Mouse (Mus musculus) cerebral cortex, adult 2 months (tissue): ENCODE results near the gene Ltbp2.

Experiments used
- WGBS: fragments of 180-500 bp; shearing (Covaris S2); methylation state at CpG from one replicate; pipeline ENCODE4 v1.1.7; 2018; 5-methylcytosine and 5-hydroxymethylcytosine counted together

Ltbp2 gene

DNA sequence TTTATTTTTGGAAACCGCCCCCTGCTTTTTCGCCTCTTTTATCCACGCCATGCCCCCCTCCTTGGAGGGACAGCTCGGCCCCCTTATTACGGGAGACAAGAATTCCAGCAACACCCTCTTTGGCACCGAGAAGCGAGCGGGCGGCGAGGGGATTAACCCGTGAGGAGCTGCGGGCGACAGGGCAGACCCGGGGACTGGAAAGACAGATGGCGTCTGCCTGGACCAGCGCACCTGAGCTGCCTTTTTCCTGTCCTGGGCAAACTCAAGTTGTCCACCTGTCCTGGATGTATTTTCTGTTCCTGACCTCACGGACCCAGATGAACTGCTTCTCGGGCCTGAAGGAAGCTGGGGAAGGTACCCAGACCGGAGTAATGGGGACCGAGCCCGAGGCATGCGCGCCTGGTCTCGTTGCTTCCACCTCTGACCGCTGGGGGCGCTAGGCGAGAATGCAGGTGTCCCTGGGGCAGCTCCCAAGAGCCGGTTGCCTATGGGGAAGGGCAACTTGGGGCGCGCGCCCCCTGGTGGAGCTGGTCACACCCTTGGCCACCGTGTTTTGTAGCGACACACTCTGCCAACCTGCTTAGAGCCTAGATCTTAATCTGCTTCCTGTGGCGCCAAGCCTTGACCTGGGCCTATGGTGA is at the start of gene Ltbp2:
TSS of gene Ltbp2 (minus strand) at position 52 of the 641 bp plus-strand sequence.
- 4% methylated on average over 34 of the region's 34 CpGs for WGBS

DNA sequence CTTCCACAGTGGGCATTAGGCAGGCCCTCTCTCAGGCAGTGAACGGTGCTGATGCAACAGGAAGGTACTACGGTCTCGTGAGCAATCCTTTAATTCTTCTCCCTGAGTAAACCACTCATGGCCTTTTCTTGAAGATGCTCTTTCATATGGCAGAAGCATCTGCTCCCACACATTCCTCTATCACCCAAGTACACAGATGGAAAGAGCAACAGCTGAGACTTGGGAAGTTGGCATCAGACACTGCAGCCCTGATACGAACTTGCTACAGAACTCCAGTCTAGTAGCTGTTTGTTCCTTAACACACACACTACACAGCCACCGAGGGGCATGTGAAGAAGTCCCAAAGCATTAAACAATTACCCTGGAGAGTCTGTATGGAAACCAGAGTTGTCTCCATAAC is 48.0 kb upstream of the Ltbp2 start:
- 54% methylated on average over 5 of the region's 5 CpGs for WGBS

DNA sequence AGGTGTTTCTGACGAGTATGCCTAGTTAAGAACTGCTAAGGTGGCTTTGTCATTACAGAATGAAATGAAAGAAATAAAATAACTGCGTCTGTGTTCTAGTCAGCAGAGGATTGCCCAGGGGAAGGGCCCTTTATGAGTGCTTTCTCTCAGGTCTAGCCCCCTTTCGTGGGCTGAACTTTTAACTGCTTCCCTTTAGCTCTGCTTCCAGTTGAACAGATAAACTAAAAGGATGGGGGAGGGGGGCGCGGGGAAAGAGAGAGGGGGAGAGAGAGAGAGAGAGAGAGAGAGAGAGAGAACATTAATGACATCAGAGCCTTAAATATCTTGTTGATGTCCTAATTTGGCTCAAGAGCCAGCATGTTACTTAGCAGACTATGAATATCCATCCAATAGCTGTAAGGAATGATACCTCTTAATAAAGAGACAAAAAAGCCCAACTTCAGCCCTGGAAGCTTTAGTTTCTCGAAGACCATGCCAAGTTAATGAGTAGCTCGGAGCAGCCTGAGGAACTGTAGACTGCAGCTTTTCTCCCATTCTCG is 45.6 kb upstream of the Ltbp2 start:
- WGBS: 72% methylated on average over 8 of the region's 8 CpGs

DNA sequence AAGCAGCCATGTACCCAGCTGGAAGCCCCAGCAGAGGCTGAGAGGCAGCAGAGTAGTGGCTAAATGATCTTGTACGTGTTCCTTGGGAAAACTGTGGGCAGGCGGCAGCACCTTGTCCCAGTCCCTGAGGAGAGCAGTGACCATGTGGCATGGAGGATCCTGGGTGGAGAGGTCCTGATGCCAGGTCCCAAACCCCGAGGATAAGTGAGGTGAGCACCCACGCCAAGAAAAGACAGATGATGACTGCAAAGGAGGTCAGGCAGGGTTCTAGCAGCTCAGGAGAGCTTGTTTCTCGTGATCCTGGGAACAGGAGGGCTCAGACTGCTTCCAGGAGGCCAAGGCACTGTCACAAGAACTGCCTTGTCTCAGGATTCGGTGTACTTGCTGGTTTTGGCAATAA is 42.5 kb upstream of the Ltbp2 start:
- WGBS: 84% methylated on average over 6 of the region's 6 CpGs

DNA sequence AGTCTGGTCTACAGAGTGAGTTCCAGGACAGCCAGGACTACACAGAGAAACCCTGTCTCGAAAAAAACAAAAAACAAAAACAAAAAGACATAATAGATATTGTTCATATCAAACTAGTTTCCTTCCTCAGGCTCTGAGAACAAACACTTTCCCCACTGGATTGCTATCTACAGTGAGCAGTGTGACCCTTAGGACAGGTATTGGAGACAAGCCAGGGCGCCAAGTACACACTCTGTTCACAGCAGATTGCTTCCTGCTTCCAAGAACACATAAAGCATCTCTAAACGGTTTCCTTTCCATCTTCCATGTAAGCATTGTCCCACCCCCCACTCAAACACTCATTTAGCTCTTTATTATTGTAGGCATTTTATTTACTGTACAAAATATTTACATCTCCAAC is 41.5 kb upstream of the Ltbp2 start:
- WGBS: 64% methylated on average over 3 of the region's 3 CpGs

DNA sequence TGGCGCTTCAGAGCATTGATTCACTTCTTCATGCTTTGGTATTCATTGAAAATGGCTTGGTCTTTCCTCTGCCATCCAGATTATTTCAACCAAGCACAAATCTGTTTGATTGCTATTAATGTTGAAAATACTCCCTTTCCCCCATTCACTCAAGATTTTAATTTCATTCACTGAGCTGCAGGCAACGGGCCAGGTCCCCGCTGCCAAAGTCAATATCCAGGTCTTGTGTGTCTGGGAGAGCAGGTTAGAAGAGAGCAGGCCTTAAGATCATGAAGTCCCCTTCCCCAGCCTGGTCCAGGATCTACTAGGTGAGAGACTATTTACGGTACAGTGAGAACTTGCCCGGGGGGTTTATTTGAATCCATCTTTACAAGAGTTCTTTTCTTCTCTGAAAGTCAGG is 38.6 kb upstream of the Ltbp2 start:
- 86% methylated on average over 5 of the region's 5 CpGs for WGBS

DNA sequence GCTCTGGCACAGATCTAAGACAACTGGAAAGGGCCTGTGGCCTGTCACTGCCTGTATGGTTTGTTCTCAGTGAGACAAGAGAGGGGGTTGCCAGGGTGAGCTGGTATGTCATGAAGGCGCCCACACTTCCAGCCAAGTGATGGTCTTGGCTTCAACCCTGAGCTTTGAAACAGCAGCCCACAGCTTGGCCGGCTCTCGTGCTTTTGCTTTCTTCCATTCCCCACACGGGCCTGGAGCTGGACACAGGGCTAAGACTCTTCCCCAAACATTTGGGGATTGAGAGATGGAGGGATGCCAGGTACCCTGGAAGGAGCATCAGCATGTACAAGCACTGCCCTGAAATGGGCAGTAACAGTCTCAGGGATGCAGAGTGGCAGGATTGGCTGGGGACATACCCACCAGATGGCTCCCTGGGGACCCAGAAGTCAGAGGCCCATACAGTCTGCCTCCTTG is 36.3 kb upstream of the Ltbp2 start:
- 63% methylated on average over 4 of the region's 4 CpGs for WGBS

DNA sequence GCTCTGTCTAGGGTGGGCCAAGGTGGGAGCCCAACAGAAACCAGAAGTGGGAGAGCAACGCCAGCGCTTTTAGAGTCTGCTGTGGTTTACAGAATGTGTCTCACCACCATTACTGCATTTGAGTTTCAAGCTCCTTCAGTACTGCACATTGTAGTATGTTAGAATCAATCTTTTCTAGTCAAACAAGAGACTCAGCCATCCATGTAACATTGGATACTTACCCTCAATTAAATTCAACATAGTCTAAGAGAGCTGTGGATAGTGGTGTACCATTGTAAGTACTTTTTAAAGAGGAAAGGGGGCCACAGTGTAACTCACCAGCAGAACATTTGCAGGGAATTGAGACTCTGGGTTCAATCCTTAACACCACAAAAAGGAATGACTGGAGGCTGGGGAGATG is 35.3 kb upstream of the Ltbp2 start:
- 76% methylated on average over 2 of the region's 2 CpGs for WGBS

DNA sequence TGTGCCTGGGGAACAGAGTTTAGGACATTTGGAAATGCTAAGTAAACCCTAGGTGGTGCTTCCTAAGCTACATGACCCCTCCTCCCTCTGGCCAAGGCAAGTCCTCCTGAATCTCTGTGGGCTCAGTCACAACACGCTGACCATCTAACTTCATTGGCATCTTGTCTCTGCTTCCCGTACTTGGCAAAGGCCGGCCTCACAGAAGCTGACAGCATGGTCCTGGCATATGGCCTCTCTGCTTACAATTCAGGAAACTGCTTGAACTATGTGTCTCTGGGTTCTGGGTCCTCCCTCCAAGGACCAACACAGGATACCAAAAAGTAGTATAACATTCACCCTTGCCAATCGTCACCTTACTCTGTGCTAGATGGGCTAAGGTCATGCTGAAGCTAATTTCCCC is 33.7 kb upstream of the Ltbp2 start:
- 86% methylated on average over 4 of the region's 4 CpGs for WGBS

DNA sequence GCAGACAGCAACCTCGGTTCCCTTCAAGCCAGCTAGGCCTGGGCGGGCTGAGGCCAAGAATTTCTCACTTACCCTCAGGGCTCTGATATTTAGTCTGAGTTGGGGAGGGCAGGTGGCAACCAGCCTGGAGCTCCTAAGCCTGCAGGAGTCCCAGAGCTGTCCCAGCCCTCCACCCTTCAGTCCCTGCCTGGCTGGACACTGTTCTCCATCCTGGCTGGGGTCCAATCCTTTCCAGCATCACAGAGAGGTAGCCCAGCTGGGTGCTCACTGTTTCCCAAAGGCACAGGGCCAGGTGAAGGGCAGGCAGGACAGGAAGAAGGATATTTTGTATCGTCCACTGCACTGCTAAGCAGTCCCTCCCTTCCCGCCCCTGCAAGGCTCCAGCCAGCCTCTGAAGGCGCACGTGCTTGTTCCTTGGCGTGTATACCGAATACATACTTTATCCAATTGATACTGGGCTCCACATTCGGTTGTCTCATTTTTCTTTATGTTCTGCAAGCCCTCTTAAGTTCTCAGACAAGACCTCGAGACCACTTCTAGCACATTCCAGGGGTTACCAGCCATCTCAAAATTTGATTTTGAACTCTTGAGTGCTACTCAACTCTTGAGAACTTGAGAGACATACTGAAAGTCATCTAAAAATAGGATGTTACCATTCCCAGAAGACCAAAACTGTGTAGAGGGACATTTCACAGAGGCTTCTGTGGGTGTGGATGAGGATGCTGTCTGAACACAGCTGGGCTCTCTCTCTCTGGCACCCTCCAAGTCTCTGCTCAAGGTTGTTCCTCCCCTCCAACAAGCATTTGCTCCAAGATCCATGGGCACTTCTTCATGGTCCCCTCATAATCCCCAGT is 31.5 kb upstream of the Ltbp2 start:
- WGBS: 42% methylated on average over 10 of the region's 10 CpGs

DNA sequence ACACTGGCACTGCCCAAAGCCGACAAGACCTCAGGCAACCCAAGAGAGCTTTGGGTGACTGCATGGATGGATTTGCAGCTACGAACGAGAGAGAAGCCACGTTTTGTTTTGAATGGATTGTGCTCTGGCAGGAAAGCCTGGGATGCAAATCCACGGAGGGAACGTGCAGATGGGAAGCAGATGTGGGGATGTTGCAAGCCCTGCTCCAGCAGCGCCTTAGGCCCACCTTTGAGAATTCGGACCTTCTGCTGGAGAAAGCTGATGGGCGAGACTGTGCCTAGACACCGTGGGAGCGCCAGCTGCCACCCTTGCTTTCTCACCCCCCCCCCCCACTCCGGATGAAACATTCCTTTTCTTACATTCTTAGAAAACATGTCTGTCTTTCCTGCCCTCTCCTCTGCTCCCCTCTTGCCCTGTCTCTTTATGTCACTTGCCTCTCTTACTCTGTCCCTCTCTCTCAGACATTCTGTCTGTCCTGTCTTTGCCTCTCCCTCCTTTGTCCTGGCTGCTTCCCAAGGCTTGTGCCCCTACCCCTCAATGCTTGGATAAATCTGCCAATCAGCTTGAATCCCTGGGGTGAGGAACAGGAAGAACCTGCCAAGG is 30.8 kb upstream of the Ltbp2 start:
- WGBS: 37% methylated on average over 12 of the region's 12 CpGs

DNA sequence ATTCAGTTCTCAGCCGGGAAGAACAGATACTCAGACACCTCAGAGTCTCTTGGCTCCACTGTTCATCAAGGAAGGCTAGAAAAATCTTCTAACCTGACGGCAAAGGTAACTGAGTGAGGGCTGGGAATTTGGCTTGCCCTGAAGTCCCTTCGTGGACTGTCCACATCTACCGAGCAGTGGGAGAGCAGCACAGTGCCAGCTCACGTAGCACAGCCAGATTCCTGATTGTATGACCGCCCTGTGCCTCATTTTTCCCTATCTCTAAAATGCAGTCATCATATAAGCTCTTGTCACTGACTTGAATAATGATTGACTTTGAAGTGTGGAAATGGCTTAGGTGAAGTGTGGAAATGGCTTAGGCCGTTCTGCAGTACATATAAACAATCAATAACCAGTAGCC is 28.1 kb upstream of the Ltbp2 start:
- 82% methylated on average over 7 of the region's 7 CpGs for WGBS

DNA sequence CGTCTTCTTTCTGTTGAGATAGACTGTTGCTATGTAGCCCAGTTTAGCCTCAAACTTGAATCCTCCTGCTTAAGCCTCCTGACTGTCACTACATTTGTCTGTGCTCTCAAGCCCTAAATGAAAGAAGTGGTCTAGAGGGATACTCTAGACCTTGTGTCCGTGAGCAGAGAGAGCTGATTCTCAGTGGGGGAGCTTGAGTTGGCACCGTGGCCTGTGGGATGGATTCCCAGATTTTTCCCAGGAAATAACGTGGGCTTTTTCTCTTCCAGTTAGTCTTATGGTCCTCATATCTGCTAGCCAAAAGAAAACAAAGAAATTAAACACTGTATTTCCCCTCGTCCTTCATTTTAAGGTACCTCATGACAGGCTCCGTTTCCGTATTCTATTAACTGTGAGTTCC is 24.0 kb upstream of the Ltbp2 start:
- WGBS: 55% methylated on average over 7 of the region's 7 CpGs

DNA sequence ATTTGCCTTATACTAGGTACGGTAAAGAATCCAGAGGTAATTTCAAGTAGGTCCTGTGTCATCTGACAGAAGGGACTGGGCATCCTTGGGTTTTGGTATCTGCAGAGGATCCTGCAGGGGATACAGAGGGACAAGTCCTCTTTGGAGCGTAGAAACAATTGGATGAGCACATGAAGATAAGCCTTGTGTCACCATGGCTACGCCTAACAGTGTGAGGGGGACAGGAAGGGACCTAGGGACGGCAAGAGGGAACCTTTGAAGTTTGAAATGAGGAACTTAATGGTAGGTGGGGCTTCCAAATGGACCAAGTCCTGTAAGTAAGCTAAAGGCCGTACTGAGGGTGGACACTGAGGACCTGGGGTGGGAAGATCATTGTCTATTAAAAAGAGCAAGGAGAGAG is 21.0 kb upstream of the Ltbp2 start:
- 80% methylated on average over 5 of the region's 5 CpGs for WGBS

DNA sequence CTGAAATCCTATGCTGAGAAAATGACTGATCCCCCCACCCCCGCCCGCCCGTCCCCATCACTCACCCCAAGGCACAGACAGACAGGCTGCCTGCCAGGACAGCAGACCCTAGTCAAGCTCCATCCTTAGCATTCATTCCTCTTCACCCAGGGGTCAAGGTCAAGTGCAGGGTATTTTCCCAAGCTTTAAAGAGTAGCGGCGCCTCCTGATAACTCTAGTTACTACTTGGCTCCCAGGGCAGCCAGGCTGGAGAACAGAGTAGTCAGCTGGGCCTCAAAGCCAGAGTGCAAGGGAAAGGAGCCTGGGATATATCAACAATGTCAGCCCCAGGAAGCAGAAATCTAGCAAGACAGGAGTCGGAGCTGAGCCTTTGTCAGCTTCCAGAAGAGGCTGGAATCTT is 19.9 kb upstream of the Ltbp2 start:
- 92% methylated on average over 6 of the region's 6 CpGs for WGBS

DNA sequence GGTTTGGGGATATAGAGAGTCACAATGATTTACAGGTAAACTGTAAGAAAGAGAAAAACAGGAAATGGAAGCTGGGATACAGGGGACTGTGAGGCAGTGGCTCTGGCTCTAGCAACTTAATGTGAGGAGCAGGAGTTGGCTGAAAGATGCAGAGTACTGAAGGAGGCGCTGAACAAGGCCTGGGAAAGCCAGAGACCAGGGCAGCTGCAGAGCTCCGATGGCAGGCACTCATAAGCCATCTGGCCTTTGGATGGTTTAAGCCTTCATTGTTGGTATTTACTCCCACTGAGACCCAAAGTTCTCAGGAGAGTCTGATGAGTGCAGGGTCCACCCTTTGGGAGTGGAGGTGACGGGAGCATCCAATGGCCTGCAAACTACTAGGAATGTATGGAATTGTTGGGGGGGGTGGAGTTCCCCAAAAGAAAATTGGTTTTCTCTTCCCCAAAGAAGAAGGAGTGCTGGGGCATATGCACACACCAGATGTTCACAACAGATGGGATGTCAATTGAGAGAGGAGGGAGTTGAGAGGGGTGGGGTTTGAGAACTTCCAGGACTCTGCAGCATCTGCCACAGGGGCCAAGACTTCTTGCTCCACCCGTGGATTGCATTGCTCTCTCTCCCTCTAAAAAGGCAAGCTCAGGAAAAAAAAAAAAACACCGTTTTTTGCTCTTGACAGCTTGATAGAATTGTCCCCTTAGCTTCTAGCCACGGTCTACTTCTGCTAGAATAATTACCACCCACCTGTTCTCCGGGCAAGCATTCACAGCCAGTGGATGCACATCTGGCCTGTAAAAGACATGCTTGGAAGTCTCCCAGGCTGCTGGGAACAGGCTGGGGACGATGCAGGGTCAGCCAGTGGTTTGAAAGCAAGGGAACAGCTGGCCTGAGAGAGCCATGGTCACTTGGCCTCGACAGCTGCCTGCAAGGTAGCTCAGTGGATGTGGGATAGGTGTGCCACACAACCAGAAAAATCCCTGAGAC is 17.6 kb upstream of the Ltbp2 start:
- 61% methylated on average over 9 of the region's 9 CpGs for WGBS

DNA sequence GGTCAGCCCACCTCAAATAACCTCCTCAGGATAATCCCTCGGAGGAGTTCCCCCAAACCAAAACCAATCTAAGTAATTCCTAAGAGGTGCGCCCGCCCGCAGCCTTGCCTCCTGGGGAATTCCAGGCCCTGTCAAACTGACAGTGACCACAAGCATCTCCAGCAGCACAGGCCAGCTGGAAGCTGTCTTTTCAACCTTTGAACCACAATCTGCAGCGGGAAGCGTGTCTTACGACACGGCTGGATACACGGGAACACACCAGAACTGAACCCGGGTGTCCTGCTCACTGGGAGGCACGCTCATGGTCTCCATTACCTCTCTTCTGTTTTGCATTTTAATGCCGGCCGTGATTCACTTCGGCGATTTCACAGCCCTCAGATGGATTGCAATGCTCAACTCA is 14.0 kb upstream of the Ltbp2 start:
- 91% methylated on average over 15 of the region's 15 CpGs for WGBS

DNA sequence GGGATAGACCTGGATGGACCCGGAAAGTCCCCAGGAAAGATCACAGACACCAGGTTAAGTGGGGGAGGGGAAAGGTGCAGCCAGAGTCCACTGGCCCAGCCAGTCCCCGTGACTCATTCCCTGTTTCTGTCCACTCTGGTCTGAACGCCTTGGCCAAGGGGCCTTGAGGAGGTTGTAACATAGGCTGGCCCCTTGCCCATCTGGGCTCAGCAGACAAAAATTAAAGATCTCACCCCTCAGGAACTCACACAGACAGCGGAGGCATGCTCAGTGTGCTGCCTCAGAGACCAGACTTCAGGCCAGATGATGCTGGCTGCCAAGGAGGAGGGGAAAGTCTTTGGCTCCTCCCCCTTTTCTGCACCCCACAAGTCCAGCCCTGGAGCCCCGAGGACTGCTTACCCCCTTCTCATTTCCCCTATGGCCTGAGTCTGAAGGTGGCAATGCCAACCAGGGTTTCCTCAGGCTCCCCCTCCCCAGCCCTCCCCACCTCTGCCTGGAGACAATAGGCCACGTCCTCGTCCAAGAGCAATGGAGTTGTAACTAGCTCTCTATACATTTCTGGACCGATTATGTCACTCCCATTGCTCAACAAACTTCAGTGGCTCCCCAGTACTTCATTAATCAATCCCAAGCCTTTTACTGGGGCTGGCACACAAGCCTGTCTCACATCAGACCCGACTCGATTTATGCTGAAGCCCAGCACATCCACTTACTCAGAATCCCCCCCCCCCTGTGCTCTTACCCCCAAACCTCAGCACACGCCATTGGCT is 9.0 kb upstream of the Ltbp2 start:
- WGBS: 57% methylated on average over 11 of the region's 11 CpGs

DNA sequence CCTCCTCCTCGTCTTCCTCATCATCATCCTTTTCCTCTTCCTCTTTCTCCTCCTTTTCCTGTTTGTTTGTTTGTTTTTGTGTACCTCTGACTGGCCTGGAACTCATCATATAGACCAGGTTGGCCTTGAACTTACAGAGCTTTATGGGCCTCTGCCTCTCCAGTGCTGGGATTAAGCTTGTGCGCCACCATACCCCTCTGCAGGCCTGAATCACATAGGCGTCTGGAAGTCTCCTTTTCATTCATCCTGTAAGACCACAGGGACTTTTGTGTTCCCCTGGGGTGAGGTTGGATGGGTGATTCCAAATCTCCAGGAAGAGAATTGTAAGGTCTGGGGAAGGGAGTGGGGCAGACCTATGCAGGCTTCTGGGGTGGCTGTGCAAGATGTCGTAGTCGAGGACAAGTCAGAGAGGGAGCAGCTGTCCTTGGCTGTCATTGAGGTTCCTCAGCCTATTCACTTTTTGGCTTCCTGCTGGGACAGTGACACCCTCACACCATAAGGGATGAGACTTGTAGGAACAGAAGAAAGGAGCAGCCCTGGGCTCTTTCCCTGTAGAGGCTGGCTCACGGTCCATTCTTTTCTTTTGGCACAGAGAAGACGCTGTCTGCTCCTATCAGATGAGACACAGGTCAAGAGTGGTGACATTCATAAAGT is 8.2 kb upstream of the Ltbp2 start:
- 89% methylated on average over 7 of the region's 7 CpGs for WGBS

DNA sequence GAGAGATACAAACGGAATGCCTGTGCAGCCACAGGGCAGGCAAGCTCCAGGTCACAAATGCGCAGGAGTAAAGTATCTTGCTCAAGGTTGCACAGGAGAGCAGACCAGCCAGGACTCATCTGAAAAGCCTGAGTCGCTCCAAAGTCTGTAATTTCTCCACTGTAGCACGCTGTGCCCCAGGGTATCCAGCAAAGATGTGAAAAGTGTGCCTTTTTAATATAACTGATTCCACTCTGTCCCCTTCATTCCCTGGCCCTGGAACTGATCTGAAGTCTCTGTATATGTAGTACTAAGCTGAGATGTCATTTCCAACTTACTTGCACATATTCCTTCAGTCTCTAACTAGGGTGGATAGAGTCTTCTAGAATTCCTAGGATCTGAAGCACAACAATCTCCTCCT is 6.5 kb upstream of the Ltbp2 start:
- 93% methylated on average over 4 of the region's 4 CpGs for WGBS
